ENCODE assay signal across 21 mouse cellular contexts in the genomic region with DNA sequence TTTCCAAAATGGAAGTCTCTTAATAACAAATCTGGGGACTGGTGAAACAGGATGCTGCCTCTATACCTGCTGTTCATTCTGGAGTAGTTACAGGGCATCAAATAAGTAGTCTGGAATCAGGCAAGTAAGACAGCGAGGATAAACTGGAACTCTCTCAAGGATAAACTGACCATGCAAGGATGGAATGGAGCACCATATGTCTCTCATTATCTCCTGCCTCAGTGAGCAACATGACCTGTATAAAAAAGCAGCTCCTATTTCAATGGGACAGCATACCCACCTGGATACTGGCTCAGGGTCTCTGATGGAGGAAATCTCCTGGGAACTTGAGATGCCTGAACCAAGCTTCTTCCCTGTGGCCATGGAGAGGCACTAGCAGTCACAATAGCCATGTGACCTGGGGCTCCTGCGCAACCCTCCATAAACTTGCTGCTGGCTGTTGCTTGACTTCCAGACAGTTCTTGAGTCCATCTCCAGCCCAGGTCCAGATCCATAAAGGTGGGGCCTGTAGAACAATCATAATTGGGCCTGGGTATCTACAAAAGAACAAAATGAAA.
"Had no signal": no experiment of that assay in that cellular context is flagged by ENCODE, and none has a peak within 500 bp of the region (broad histone marks: within the 10 kb centered on the region; RNA-seq: fewer than 3 reads in every experiment).

No protein-coding gene starts in this region.

- H3K36me3 ChIP-seq: limb, embryonic 12.5 days; limb, embryonic 15.5 days; midbrain, embryonic 12.5 days; stomach, embryonic 15.5 days had no signal

- H3K4me3 ChIP-seq: limb, embryonic 12.5 days; limb, embryonic 15.5 days; midbrain, embryonic 12.5 days; myocyte; neural tube, embryonic 13.5 days; stomach, embryonic 15.5 days had no signal

- H3K27me3 ChIP-seq: limb, embryonic 12.5 days; limb, embryonic 15.5 days; midbrain, embryonic 12.5 days; neural tube, embryonic 13.5 days; stomach, embryonic 15.5 days had no signal

- ATAC-seq: liver, postnatal 0 days; lung, postnatal 0 days; midbrain, embryonic 16.5 days had no signal

- H3K4me1 ChIP-seq: limb, embryonic 15.5 days; stomach, embryonic 15.5 days had no signal

- H3K9ac ChIP-seq: limb, embryonic 12.5 days; limb, embryonic 15.5 days; liver, embryonic 14.5 days; liver, postnatal 0 days; lung, embryonic 14.5 days; midbrain, embryonic 12.5 days; neural tube, embryonic 13.5 days; stomach, embryonic 15.5 days had no signal

- H3K9me3 ChIP-seq: limb, embryonic 12.5 days; limb, embryonic 15.5 days; midbrain, embryonic 12.5 days; neural tube, embryonic 13.5 days; stomach, embryonic 15.5 days had no signal

- H3K4me2 ChIP-seq: limb, embryonic 12.5 days; limb, embryonic 15.5 days; liver, embryonic 11.5 days; lung, embryonic 14.5 days; midbrain, embryonic 12.5 days; neural tube, embryonic 13.5 days; stomach, embryonic 15.5 days had no signal

- DNase-seq: kidney, adult 9 months; kidney, postnatal 14 days; kidney, postnatal 4 days; layer of hippocampus, adult 9-11 months; layer of hippocampus, postnatal 36 days; left cerebral cortex, postnatal 4 days; liver, postnatal 0 days; lung, embryonic 14.5 days; spleen, adult 18-20 months; thymus, postnatal 25 days had no signal

- H3K27ac ChIP-seq: limb, embryonic 12.5 days; limb, embryonic 15.5 days; liver, embryonic 14.5 days; macrophage; midbrain, embryonic 12.5 days; neural tube, embryonic 13.5 days; stomach, embryonic 15.5 days had no signal
